Mouse (Mus musculus) E14TG2a.4 (cell line): ENCODE results near the gene Rock2.

ENCODE experiments used
- H3K27me3 ChIP-seq: 2 replicates; pipeline ENCODE4 v1.6.1; 2014; ENCODE audit warnings: low read length, control low read depth; ENCODE audit not compliant: insufficient read depth
- H3K36me3 ChIP-seq: 2 replicates; pipeline ENCODE4 v1.6.1; 2014; ENCODE audit warnings: low read length, control low read depth; ENCODE audit not compliant: insufficient read depth
- H3K4me1 ChIP-seq: replicated peaks from 2 replicates; pipeline ENCODE4 v1.6.1; 2014; ENCODE audit warnings: low read depth, low read length, control low read depth
- H3K4me3 ChIP-seq: replicated peaks from 2 replicates; pipeline ENCODE4 v1.5.1; 2014; ENCODE audit warnings: mild to moderate bottlenecking, low read length
- H3K9me3 ChIP-seq: 2 replicates; pipeline ENCODE4 v1.6.1; 2014; ENCODE audit warnings: low read length, control low read depth
- CTCF ChIP-seq: conservative IDR thresholded peaks from 2 replicates; pipeline ENCODE4 v1.5.1; 2014; ENCODE audit warnings: low read length
- NANOG ChIP-seq: IDR thresholded peaks from 2 replicates; pipeline ENCODE4 v1.6.1; 2014; ENCODE audit warnings: borderline replicate concordance, low read length, mixed read lengths
- POU5F1 ChIP-seq: IDR thresholded peaks from 2 replicates; pipeline ENCODE4 v1.6.1; 2014; ENCODE audit warnings: low read length, borderline replicate concordance

The Rock2 gene

DNA sequence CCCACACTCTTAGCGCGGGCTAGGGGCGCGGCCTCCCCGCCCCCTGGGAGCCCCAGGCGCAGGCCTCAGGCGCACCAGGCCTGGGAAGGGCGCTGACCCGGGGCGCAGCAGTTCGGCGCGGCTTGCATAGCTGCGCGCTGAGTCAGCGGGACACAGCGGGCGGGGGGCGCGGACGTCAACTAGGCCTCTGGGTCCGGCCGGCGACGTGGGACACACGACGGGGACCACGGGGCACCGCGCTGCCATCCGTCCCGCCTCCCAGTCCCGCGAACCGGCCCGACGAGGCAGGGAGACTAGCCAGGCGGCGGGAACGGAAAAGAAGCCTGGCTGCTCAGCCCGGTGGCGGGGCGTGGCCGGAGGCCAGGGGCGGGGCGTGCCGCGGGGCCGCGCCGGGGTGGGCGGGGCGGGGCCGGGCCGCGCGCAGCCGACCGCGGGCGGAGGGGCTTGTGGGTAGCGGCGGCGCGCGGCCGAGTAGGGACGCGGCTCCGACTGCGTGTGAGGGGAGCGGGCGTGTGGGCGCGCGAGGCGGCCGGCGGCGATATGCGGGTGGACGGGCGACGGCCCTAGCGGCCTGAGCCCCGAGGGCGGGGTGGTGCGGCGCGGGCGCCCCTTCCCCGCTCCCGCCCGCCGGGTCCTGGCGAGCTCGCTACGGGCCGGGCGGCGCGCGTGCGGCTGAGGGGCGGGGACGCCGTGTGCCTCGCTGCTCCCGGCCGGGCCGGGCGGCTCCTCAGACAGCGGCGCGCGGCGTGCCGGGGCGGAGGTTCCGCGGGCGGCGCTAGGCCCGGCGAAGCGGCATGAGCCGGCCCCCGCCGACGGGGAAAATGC lies at the start of gene Rock2:
Gene Rock2 (plus strand): TSS at position 500 of the 825 bp plus-strand sequence.
- H3K4me1 ChIP-seq = peaks cover 54% of the 10 kb centered on the region
- TF ChIP-seq POU5F1 = no peak
- H3K27me3 ChIP-seq = peaks cover 11% of the 10 kb centered on the region; the same call in 1 of the 2 replicates
- peak within 1 kb of the TSS; percentile 90 for H3K4me3 ChIP-seq
- H3K9me3 ChIP-seq = no peaks in the 10 kb centered on the region
- H3K36me3 ChIP-seq = no peaks in the 10 kb centered on the region

DNA sequence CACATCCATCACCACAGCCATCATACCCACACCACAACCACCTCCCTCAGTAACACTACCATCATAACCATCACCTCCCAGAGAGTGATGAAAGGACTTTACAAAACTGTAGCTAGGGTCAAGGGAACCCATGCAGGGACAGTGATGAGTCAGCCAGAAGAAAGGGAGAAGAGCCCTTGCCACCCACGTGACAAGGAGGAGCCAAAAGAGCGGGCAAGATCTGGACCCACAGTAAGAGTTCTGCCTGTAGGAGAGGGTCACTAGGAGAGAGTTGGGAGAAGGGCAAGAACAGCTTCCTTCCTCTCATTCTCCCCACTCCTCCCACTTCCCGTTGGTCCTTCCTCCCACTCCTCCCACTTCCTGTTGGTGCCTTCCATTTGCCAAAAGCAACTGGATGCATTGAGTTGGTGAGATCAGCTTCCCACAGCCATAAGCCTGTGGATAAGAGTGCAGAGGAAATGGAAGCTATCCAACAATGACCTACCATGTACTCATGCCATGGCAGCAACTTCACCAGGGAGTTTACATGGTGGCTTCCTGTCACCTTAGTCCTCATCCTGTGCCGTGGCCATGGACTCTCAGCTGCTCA lies 47.4 kb upstream of the Rock2 start:
- Histone ChIP-seq H3K36me3 (no peaks in the 10 kb centered on the region), H3K4me3 (no peak overlapping the region), H3K4me1 (peaks cover 22% of the 10 kb centered on the region), H3K9me3 (no peaks in the 10 kb centered on the region), H3K27me3 (peaks cover 8% of the 10 kb centered on the region)
- no peak for TF ChIP-seq NANOG
- TF ChIP-seq POU5F1 = no peak
- TF ChIP-seq CTCF = no peak

DNA sequence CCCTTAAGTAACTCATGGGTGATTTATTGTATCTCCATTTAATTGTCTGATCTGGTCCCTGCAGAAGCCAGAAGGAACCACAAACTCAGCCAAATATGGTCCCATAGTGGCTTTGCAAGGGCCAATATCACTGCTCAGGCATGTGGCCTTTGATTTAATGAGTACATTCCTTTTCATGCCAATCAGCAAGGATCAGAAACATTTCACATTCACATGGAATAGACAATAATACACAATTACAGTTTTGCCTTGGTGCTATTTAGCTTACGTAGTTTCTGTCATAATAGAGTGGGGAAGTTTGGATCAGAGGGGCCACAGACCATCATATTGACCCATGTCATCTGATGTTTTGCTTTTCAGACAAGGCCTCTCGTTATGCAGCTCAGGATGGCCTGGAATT lies 46.2 kb upstream of the Rock2 start:
- H3K9me3 ChIP-seq = no peaks in the 10 kb centered on the region
- H3K27me3 ChIP-seq = peaks cover 4% of the 10 kb centered on the region
- H3K4me1 ChIP-seq = peaks cover 29% of the 10 kb centered on the region
- H3K36me3 ChIP-seq = no peaks in the 10 kb centered on the region
- no peak overlapping the region for H3K4me3 ChIP-seq
- TF ChIP-seq POU5F1 = no peak
- no peak for TF ChIP-seq CTCF
- TF ChIP-seq NANOG = no peak

DNA sequence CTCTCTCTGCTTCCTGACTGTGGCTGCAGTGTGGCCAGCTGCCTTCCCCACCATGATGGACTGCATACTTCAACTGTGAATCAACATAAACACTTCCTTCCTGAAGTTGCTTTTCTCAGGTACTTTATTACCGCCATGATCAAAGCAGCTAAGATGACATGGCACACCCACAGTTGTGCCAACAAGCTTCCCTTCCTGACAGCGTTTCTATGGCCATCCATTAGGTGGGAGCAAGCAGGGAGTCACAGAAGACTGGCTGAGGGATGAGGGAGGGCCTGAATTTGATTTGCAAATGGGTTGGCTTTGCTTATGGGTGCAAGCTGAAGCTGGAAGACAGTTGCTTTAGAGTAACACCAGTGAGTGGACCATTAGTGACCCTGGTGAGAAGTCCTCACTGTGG lies 44.9 kb upstream of the Rock2 start:
- Histone ChIP-seq H3K4me3 (no peak overlapping the region), H3K9me3 (no peaks in the 10 kb centered on the region), H3K36me3 (no peaks in the 10 kb centered on the region), H3K27me3 (no peaks in the 10 kb centered on the region), H3K4me1 (peaks cover 37% of the 10 kb centered on the region)
- TF ChIP-seq NANOG = no peak
- TF ChIP-seq CTCF = no peak
- TF ChIP-seq POU5F1 = no peak

DNA sequence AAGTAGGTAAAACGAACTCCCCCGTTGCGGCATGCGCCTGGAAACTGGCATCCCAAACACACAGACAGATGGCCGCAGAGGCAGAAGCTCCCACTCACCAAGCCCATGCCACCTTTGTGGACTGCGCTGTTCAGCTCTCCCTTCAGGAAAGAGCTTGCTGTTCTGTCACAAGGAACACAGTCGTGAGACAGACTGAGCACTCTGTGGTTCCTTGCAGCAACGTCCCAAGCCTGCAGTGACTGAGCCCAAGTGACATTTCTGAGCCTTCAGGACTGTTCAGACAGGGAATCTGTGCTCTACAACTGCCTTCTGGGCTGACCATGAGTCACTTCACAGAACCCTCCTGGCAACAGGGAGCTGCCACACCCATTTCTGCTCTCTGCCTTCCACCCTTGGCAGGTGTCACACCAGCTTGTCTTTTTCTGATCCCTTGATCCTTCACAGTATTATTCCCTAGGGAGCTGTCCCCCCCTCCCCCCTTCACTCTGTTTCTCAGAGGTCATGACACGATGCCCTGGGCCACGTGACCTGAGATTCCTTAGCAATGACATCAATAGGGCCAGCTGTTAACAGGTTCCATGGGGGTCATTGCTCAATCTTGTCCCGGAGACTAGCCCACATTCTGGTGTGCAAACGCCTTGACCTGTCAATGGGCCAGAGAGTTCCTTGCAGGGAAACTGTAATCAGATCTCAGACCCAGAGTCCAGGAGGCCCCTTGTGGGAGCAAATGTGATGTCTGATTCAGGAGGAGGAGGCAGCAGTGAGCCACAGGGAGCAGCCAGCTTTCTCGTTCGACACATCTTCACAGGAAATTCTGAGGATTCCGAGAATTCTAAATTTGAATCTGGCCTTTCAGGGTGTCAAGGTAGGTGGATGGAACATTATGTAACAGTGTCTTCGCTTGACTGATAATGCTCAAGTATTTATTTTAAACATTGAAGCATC lies 44.0 kb upstream of the Rock2 start:
- no peak for TF ChIP-seq CTCF
- no peak; the same call in 1 of the 2 replicates for TF ChIP-seq NANOG
- no peak for TF ChIP-seq POU5F1
- Histone ChIP-seq H3K9me3 (no peaks in the 10 kb centered on the region), H3K27me3 (no peaks in the 10 kb centered on the region), H3K36me3 (no peaks in the 10 kb centered on the region), H3K4me3 (no peak overlapping the region), H3K4me1 (peaks cover 39% of the 10 kb centered on the region)

DNA sequence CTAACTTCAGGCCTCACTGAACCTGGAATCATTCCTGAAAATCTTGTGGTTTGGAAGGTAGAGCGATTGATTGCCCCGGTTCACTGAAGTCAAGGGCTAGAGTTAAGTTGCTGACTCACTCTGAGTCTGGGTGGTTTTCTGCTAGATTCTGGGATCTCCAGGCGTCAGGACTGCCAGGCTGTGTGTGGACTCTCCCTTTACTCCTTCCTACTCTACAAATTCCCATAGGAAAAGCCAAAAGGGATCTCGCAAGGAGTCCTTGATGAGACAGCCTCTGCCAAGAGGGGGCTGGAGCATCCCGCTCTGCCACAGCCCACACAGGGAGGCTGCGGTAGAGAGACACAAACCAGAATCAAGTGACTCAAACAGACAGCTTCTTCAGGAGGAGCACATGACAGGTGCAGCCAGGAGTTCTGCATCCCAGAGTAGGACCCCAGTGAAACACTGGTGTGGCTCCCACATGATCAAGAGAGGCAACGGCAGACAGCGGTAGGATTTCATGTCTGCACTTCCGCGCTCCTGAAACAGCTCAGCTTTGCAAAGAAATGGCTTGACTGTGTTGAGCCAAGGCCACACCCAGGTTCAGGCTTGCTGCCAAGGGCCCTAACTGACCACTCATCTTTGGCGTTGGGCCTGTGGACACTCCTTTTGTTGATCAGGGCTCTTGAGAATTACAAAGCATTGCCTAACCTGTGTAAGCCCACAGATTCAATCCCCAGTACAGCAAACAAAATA lies 41.1 kb upstream of the Rock2 start:
- no peaks in the 10 kb centered on the region for H3K36me3 ChIP-seq
- H3K27me3 ChIP-seq = no peaks in the 10 kb centered on the region
- H3K4me1 ChIP-seq = peaks cover 43% of the 10 kb centered on the region
- TF ChIP-seq NANOG = no peak
- no peak for TF ChIP-seq CTCF
- TF ChIP-seq POU5F1 = no peak
- no peaks in the 10 kb centered on the region for H3K9me3 ChIP-seq
- peak overlapping the region; percentile 37; the same call in 1 of the 2 replicates for H3K4me3 ChIP-seq

DNA sequence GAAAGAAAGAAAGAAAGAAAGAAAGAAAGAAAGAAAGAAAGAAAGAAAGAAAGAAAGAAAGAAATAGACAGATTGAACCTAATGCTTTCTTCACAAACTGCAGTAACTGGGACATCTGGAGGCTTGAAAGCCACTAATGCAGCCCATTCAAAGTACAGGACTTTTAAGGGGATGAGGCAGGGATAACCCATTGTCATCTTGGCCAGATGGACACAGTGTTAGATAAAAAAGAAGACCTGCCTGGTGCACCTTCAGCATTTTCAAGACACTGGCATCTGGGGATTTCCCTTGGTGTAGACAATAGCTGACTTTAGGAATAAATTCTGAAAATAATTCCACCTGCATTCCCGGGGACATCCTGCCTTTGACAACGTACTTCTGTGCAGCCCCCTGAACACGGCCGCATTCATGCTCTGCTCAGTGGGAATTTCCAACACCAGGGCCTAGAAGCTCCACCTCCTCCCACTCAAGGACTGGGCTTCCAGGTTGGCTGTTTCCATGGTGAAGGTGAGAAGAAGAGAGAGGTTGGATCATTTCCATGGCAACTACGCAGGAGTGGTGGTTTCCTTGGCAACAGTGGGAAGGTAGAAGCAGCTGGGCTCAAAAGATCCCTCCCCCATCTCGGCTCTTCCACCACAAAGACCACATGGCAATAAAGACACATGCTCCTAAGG lies 38.9 kb upstream of the Rock2 start:
- Histone ChIP-seq H3K36me3 (no peaks in the 10 kb centered on the region), H3K4me1 (peaks cover 35% of the 10 kb centered on the region), H3K9me3 (no peaks in the 10 kb centered on the region), H3K27me3 (no peaks in the 10 kb centered on the region), H3K4me3 (no peak overlapping the region)
- no peak for TF ChIP-seq CTCF
- no peak for TF ChIP-seq POU5F1
- no peak for TF ChIP-seq NANOG
